Mouse (Mus musculus) neural tube, embryonic 11.5 days (tissue): Measurements from ENCODE around the gene Glp2r. TPM values are rescaled to one million over a fixed set of nuclear protein-coding genes. Genes with fewer than 3 reads are reported as not detected.
A peak's percentile ranks its signal among the peaks of the same experiment; 100 is the strongest.

ENCODE experiments used
- ATAC-seq: fragments of 200-750 bp; cut with Nextera tagmentation; 2 replicates; pipeline ENCODE4 v1.8.0; 2017; ENCODE audit warnings: moderate number of reproducible peaks, mild to moderate bottlenecking, moderate TSS enrichment, moderate library complexity; ENCODE audit not compliant: insufficient read depth, low FRiP score, low TSS enrichment
- DNase-seq: peaks from one replicate; pipeline ENCODE4 v3.0.0-alpha.2; 2015; ENCODE audit warnings: low spot score
- H3K27ac ChIP-seq: fragments of 300-500 bp; sonication (generic); 2 replicates; pipeline ENCODE4 v1.5.1; 2014; ENCODE audit warnings: low read depth, mild to moderate bottlenecking, low read length
- H3K27me3 ChIP-seq: fragments of 300-500 bp; sonication (generic); 2 replicates; pipeline ENCODE4 v1.6.1; 2014; ENCODE audit warnings: mild to moderate bottlenecking, low read length, mixed read lengths; ENCODE audit not compliant: control insufficient read depth, insufficient read depth
- H3K36me3 ChIP-seq: fragments of 300-500 bp; sonication (generic); 2 replicates; pipeline ENCODE4 v1.6.1; 2014; ENCODE audit warnings: mild to moderate bottlenecking, low read length, moderate library complexity, mixed read lengths; ENCODE audit not compliant: control insufficient read depth, insufficient read depth
- H3K4me1 ChIP-seq: fragments of 300-500 bp; sonication (generic); 2 replicates; pipeline ENCODE4 v1.6.1; 2014; ENCODE audit warnings: low read length, mixed read lengths; ENCODE audit not compliant: control insufficient read depth, insufficient read depth
- H3K4me2 ChIP-seq: fragments of 300-500 bp; sonication (generic); 2 replicates; pipeline ENCODE4 v1.6.1; 2014; ENCODE audit warnings: low read depth, mild to moderate bottlenecking, moderate library complexity
- H3K4me3 ChIP-seq: fragments of 300-500 bp; sonication (generic); 2 replicates; pipeline ENCODE4 v1.5.1; 2014; ENCODE audit warnings: low read depth, low read length
- H3K9ac ChIP-seq: fragments of 300-500 bp; sonication (generic); 2 replicates; pipeline ENCODE4 v1.6.1; 2014; ENCODE audit warnings: mild to moderate bottlenecking, low read length
- H3K9me3 ChIP-seq: fragments of 300-500 bp; sonication (generic); 2 replicates; pipeline ENCODE4 v1.6.1; 2016; ENCODE audit warnings: low read length; ENCODE audit not compliant: control insufficient read depth
- WGBS: fragments of 180-500 bp; shearing (Covaris S2); extraction: QIAGEN DNeasy Blood & Tissue Kit; methylation state at CpG from one replicate; pipeline ENCODE4 v1.1.7; 2014; 5-methylcytosine and 5-hydroxymethylcytosine counted together
- polyA plus RNA-seq: library from polyadenylated mRNA; unstranded; fragments of >200 nt; fragmentation: Nextera tagmentation; extraction: Ambion mirVana; gene quantifications from 2 replicates; pipeline ENCODE4 v1.2.1, GENCODE M21; 2014

Glp2r gene
- polyA plus RNA-seq, 1 experiment from 2014 or later, result not detected

DNA sequence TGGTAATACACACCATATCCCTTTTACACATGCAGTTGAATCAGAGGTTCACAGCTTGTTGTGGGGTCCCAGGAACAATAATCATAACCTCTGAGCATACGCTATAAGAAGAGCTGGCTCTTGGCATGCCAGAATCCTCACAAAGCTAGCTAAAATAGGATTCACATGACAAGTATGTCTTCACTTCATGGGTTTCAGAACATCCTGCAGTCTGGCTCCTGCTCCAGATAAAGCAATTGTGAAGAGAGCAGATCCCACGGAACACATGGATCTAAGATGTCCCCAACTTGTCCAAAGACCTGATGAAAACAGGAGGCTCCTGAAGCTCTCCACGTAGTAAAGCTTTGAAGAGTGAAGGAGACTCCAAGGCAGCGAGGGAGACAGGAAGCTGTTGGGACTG is 55.6 kb downstream of the Glp2r start:
- Histone ChIP-seq H3K4me2 (no peak overlapping the region), H3K9me3 (no peaks in the 10 kb centered on the region), H3K27me3 (no peaks in the 10 kb centered on the region), H3K4me1 (no peaks in the 10 kb centered on the region), H3K36me3 (no peaks in the 10 kb centered on the region), H3K27ac (no peak overlapping the region), H3K9ac (no peak overlapping the region), H3K4me3 (no peak overlapping the region)
- WGBS, result 89% methylated on average over 4 of the region's 4 CpGs
- ATAC-seq (no peak), DNase-seq (no peak)

DNA sequence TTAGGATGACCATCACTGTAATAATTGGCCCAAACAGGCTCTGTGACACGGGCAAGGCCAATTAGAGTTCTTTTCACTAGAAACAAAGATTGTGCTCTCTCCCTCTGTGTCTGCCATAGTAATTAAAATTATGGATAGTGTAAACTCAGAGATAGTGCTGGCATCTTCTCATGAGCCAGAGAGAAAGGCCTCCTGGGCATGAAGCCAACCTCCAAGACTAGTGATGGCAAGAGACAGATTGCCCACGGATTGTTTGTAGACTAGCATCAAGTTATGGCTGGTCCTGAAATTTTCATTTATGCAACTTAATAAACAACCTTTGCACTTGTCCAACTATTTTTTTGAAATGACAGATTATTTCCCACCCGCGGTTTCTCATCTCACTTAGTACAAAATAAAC is 58.0 kb downstream of the Glp2r start:
- 91% methylated on average over 4 of the region's 4 CpGs for WGBS
- no peak for ATAC-seq
- H3K4me3 ChIP-seq, result no peak overlapping the region
- no peaks in the 10 kb centered on the region for H3K4me1 ChIP-seq
- H3K4me2 ChIP-seq, result no peak overlapping the region
- H3K9ac ChIP-seq, result no peak overlapping the region
- no peak overlapping the region for H3K27ac ChIP-seq
- no peak for DNase-seq
- H3K36me3 ChIP-seq, result no peaks in the 10 kb centered on the region
- no peaks in the 10 kb centered on the region for H3K27me3 ChIP-seq
- no peaks in the 10 kb centered on the region for H3K9me3 ChIP-seq

DNA sequence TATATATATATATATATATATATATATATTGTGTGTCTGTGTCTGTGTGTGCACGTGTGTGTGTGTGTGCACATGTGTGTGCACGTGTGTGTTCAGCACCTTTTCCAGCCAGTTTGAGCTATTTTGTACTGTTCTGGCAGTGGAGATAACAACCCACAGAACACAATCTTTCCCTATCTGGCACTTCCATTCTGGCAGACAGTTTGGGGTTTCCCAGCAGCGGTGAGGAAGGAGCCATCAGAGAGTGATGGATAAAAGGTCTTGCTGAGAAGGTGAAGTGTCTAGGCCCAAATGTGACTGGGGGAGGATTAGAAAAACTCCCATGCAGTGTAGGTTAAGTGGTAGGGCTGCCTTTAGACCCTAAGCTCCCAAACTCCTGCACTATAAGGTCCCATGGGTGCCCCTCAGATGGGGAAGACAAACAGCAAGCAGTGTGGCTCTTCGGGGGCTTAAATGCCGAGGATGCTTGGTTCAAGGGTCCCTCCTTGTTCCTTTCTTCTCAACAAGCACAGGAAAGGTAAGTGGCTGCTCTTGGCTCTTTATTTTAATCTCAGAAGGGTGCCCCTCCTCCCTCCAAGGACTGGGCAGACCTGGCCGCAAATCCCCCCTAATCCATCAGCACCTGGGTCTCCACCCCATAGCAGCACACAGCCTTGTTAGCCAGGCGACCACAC is 76.1 kb downstream of the Glp2r start, which contains the start of gene Rcvrn:
Rcvrn (plus strand) TSS at position 624 of the 674 bp plus-strand sequence.
- WGBS, result 72% methylated on average over 7 of the region's 7 CpGs
- H3K4me1 ChIP-seq, result no peaks in the 10 kb centered on the region
- H3K4me2 ChIP-seq, result no peak within 1 kb of the TSS
- no peak within 1 kb of the TSS for H3K4me3 ChIP-seq
- no peak within 1 kb of the TSS for H3K27ac ChIP-seq
- no peaks in the 10 kb centered on the region for H3K36me3 ChIP-seq
- no peaks in the 10 kb centered on the region for H3K9me3 ChIP-seq
- H3K27me3 ChIP-seq, result no peaks in the 10 kb centered on the region
- no peak within 1 kb of the TSS for H3K9ac ChIP-seq
- no peak for DNase-seq
- ATAC-seq, result no peak

DNA sequence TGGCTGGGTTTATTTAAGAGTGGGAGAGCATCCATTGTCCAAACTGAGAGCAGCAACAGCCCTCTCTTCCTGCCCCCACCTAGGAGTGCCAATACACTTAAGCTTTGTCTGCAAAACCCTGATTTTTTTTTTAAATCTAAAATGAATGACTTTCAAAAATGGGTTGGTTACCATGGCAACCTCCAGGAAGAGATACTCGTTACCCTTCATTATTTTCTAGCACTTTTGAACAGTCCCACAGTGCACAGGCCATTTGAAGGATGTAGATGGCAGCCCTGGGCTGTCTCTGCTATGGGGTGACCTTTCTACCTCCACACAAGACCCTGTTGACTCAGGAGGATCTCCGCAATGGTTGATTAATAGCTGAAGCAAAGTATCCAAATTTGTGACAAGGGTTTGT is 84.8 kb downstream of the Glp2r start:
- no peaks in the 10 kb centered on the region for H3K9me3 ChIP-seq
- no peaks in the 10 kb centered on the region for H3K4me1 ChIP-seq
- no peak for ATAC-seq
- no peak overlapping the region for H3K27ac ChIP-seq
- no peak overlapping the region for H3K4me3 ChIP-seq
- whole genome bisulfite sequencing, result 78% methylated on average over 2 of the region's 2 CpGs
- no peaks in the 10 kb centered on the region for H3K36me3 ChIP-seq
- H3K9ac ChIP-seq, result no peak overlapping the region
- no peak overlapping the region for H3K4me2 ChIP-seq
- no peaks in the 10 kb centered on the region for H3K27me3 ChIP-seq
- DNase-seq, result no peak

GRCm38 (mm10) chr11:67681871-67682270 is 89.1 kb downstream of the Glp2r start:
- H3K36me3 ChIP-seq, result no peaks in the 10 kb centered on the region
- ATAC-seq, result no peak
- DNase-seq, result no peak
- whole genome bisulfite sequencing, result 90% methylated on average over 3 of the region's 3 CpGs
- no peak overlapping the region for H3K9ac ChIP-seq
- no peak overlapping the region for H3K4me2 ChIP-seq
- no peaks in the 10 kb centered on the region for H3K27me3 ChIP-seq
- no peak overlapping the region for H3K4me3 ChIP-seq
- H3K9me3 ChIP-seq, result no peaks in the 10 kb centered on the region
- no peaks in the 10 kb centered on the region for H3K4me1 ChIP-seq
- no peak overlapping the region for H3K27ac ChIP-seq

DNA sequence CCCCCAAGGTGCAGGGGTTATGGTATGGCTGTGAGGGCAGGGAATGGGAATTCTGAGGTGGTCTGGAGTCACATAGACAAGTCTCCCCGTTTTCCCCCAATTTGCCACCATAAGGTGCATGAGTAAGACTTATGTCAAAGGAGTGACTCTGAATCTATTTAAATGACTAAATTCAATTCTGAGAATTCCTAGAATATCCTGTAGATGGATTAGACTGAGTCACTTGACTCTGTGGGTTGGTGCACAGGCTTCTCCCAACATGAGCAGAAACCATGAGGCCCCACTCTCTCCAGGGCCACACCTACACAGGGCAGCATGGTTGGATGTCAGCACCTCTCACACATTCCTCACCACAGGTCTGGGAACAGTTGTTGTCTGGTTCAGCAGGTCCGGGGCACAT is 91.0 kb downstream of the Glp2r start:
- H3K9ac ChIP-seq, result no peak overlapping the region
- H3K9me3 ChIP-seq, result no peaks in the 10 kb centered on the region
- H3K4me2 ChIP-seq, result no peak overlapping the region
- no peaks in the 10 kb centered on the region for H3K27me3 ChIP-seq
- no peaks in the 10 kb centered on the region for H3K4me1 ChIP-seq
- no peaks in the 10 kb centered on the region for H3K36me3 ChIP-seq
- H3K4me3 ChIP-seq, result no peak overlapping the region
- H3K27ac ChIP-seq, result no peak overlapping the region
- 76% methylated on average over 2 of the region's 2 CpGs for WGBS
- DNase-seq (no peak), ATAC-seq (no peak)

DNA sequence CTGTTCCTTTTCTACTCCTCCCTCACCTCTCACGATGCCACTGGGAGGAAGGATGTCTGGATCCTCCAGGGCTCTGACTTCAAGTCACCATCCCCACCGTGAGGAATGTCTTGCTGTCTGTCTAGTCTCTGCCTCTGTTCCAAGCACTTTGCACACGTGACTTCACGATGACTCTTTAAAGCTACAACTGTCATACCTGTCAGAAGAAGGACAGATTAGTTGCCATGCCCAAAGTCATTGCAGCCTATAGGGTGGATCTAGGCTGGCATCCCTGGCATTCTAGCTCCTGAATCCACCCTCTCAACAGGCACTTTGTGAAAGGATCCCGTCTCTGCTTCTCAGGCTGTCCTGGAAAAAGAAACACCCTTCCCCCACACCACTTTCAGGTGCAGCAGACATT is 91.7 kb downstream of the Glp2r start:
- WGBS, result 73% methylated on average over 5 of the region's 5 CpGs
- no peak overlapping the region for H3K27ac ChIP-seq
- no peaks in the 10 kb centered on the region for H3K27me3 ChIP-seq
- no peak for ATAC-seq
- no peaks in the 10 kb centered on the region for H3K4me1 ChIP-seq
- DNase-seq, result no peak
- no peaks in the 10 kb centered on the region for H3K36me3 ChIP-seq
- no peak overlapping the region for H3K4me2 ChIP-seq
- no peak overlapping the region for H3K4me3 ChIP-seq
- no peak overlapping the region for H3K9ac ChIP-seq
- H3K9me3 ChIP-seq, result no peaks in the 10 kb centered on the region

DNA sequence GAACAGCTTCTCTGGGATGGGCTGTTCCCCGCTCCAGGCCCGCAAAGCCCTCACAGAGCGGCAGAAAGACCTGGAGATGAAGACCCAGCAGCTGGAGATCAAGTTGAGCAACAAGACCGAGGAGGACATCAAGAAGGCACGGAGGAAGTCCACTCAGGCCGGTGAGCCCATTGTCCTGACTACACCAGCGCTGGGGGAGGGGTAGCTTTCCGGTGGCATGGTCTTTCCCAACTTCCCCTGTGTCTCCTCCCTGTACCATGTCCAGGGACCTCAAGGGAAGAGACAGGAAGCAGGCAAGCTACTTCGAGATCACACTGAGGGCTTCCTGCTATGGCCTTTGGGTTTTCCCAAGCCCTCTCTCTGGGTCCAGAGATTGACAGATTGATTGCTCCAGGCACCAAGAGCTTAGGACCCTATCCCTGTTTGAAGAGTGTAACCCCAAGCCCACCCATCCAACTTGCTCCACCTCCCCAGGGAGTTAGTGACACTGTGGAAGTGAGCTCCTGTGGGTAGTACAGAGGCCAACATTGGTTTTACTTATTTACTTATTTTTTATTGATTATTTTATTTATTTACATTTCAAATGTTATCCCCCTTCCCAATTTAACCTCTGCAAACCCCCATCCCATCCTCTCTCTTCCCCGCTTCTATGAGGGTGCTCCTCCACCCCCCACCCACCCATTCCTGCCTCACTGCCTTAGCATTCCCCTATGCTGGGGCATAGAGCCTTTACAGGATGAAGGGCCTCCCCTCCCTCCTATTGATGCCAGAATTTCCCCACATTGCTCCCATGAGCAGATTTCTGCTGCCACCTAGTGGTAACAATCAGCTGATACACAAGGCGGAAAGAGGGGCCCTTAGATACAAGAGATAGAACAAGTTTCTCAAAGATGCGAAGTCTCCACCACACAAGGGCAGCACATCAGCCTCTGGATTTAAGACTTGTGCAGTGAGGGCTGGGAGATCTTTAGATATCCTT is 95.1 kb downstream of the Glp2r start:
- Histone ChIP-seq H3K4me3 (no peak overlapping the region), H3K36me3 (no peaks in the 10 kb centered on the region), H3K4me2 (no peak overlapping the region), H3K4me1 (no peaks in the 10 kb centered on the region), H3K9me3 (no peaks in the 10 kb centered on the region), H3K27me3 (no peaks in the 10 kb centered on the region), H3K27ac (no peak overlapping the region), H3K9ac (no peak overlapping the region)
- DNase-seq (peak; percentile 66), ATAC-seq (peak; percentile 61)
- WGBS, result 64% methylated on average over 12 of the region's 12 CpGs
